Mouse (Mus musculus) neural tube, embryonic 14.5 days (tissue): ENCODE data around the gene Cdpf1. TPM values are rescaled to one million over a fixed set of nuclear protein-coding genes. Genes with fewer than 3 reads are reported as not detected.
A peak's percentile ranks its signal among the peaks of the same experiment; 100 is the strongest.

Source experiments
- ATAC-seq: fragments of 200-750 bp; cut with Nextera tagmentation; 2 replicates; pipeline ENCODE4 v1.8.0; 2017; ENCODE audit warnings: low read depth, mild to moderate bottlenecking, moderate TSS enrichment, moderate library complexity
- H3K27ac ChIP-seq: fragments of 300-500 bp; sonication (generic); 2 replicates; pipeline ENCODE4 v1.5.1; 2014; ENCODE audit warnings: low read depth, mild to moderate bottlenecking, control low read depth, low read length, moderate library complexity, mixed read lengths
- H3K27me3 ChIP-seq: fragments of 300-500 bp; sonication (generic); 2 replicates; pipeline ENCODE4 v1.6.1; 2014; ENCODE audit warnings: low read length; ENCODE audit not compliant: control insufficient read depth, insufficient read depth
- H3K36me3 ChIP-seq: fragments of 300-500 bp; sonication (generic); 2 replicates; pipeline ENCODE4 v1.6.1; 2014; ENCODE audit warnings: low read length, mixed read lengths; ENCODE audit not compliant: control insufficient read depth, insufficient read depth
- H3K4me1 ChIP-seq: fragments of 300-500 bp; sonication (generic); 2 replicates; pipeline ENCODE4 v1.6.1; 2014; ENCODE audit warnings: low read length; ENCODE audit not compliant: control insufficient read depth, insufficient read depth
- H3K4me2 ChIP-seq: fragments of 300-500 bp; sonication (generic); 2 replicates; pipeline ENCODE4 v1.6.1; 2014; ENCODE audit warnings: mild to moderate bottlenecking, low read depth, low read length, control low read depth
- H3K4me3 ChIP-seq: fragments of 300-500 bp; sonication (generic); 2 replicates; pipeline ENCODE4 v1.5.1; 2014; ENCODE audit warnings: low read depth, low read length, control low read depth, mixed read lengths
- H3K9ac ChIP-seq: fragments of 300-500 bp; sonication (generic); replicated peaks from 2 replicates; pipeline ENCODE4 v1.6.1; 2014; ENCODE audit warnings: low read depth, mild to moderate bottlenecking, control low read depth, low read length, mixed read lengths
- H3K9me3 ChIP-seq: fragments of 300-500 bp; sonication (generic); 2 replicates; pipeline ENCODE4 v1.6.1; 2016; ENCODE audit warnings: low read length; ENCODE audit not compliant: control insufficient read depth
- WGBS: fragments of 180-500 bp; shearing (Covaris S2); extraction: QIAGEN DNeasy Blood & Tissue Kit; methylation state at CpG from one replicate; pipeline ENCODE4 v1.1.7; 2014; 5-methylcytosine and 5-hydroxymethylcytosine counted together
- polyA plus RNA-seq: library from polyadenylated mRNA; unstranded; fragments of >200 nt; fragmentation: Nextera tagmentation; extraction: Ambion mirVana; gene quantifications from 2 replicates; pipeline ENCODE4 v1.2.1, GENCODE M21; 2014

Cdpf1 gene
- polyA plus RNA-seq = 15.4 and 19.2 TPM in 2 replicates

GRCm38 (mm10) chr15:85811535-85812277 lies at the start of gene Cdpf1:
Gene Cdpf1, minus strand, starts transcription at chr15:85811697.
- peak within 1 kb of the TSS; percentile 77 for H3K9ac ChIP-seq
- H3K4me2 ChIP-seq = peak within 1 kb of the TSS; percentile 59
- H3K4me1 ChIP-seq = peaks cover 4% of the 10 kb centered on the region; the same call in 1 of the 2 replicates
- peak; percentile 95 for ATAC-seq
- H3K27me3 ChIP-seq = no peaks in the 10 kb centered on the region
- H3K36me3 ChIP-seq = no peaks in the 10 kb centered on the region
- H3K4me3 ChIP-seq = peak within 1 kb of the TSS; percentile 68
- 5% methylated on average over 35 of the region's 36 CpGs for WGBS
- no peaks in the 10 kb centered on the region for H3K9me3 ChIP-seq
- peak within 1 kb of the TSS; percentile 88 for H3K27ac ChIP-seq

GRCm38 (mm10) chr15:85859490-85860031 lies 48.1 kb upstream of the Cdpf1 start, which contains the start of gene Gtse1:
Gene Gtse1, plus strand, starts transcription at chr15:85859745.
- Histone ChIP-seq H3K4me1 (peaks cover 5% of the 10 kb centered on the region; the same call in 1 of the 2 replicates), H3K36me3 (no peaks in the 10 kb centered on the region), H3K9ac (peak within 1 kb of the TSS; percentile 81), H3K27ac (peak within 1 kb of the TSS; percentile 84), H3K27me3 (no peaks in the 10 kb centered on the region), H3K9me3 (no peaks in the 10 kb centered on the region), H3K4me3 (peak within 1 kb of the TSS; percentile 58), H3K4me2 (peak within 1 kb of the TSS; percentile 90)
- under 1% methylated on average over 42 of the region's 42 CpGs for WGBS
- peak; percentile 99 for ATAC-seq

GRCm38 (mm10) chr15:85858980-85859489 lies 47.5 kb upstream of the Cdpf1 start:
- WGBS = 7% methylated on average over 15 of the region's 15 CpGs

GRCm38 (mm10) chr15:85851656-85852392 lies 40.3 kb upstream of the Cdpf1 start:
- Histone ChIP-seq H3K4me3 (no peak overlapping the region), H3K27me3 (no peaks in the 10 kb centered on the region), H3K9me3 (no peaks in the 10 kb centered on the region), H3K9ac (no peak overlapping the region), H3K4me1 (no peaks in the 10 kb centered on the region), H3K27ac (no peak overlapping the region), H3K4me2 (no peak overlapping the region), H3K36me3 (no peaks in the 10 kb centered on the region)
- WGBS = 84% methylated on average over 12 of the region's 12 CpGs
- ATAC-seq = no peak

More at GRCm38 (mm10) chr15:85858980-85859489, 47.5 kb upstream of the Cdpf1 start:
- Histone ChIP-seq H3K27ac (peak overlapping the region; percentile 84), H3K4me2 (peak overlapping the region; percentile 90), H3K9me3 (no peaks in the 10 kb centered on the region), H3K4me3 (peak overlapping the region; percentile 58), H3K9ac (peak overlapping the region; percentile 81), H3K27me3 (no peaks in the 10 kb centered on the region), H3K4me1 (peaks cover 5% of the 10 kb centered on the region; the same call in 1 of the 2 replicates), H3K36me3 (no peaks in the 10 kb centered on the region)
- ATAC-seq = peak; percentile 44; the same call in 1 of the 2 replicates

- no peak for ATAC-seq
- Histone ChIP-seq H3K4me3 (no peak overlapping the region), H3K4me1 (no peaks in the 10 kb centered on the region), H3K27ac (no peak overlapping the region), H3K9ac (no peak overlapping the region), H3K9me3 (no peaks in the 10 kb centered on the region), H3K4me2 (no peak overlapping the region), H3K36me3 (no peaks in the 10 kb centered on the region), H3K27me3 (no peaks in the 10 kb centered on the region)
Observed at GRCm38 (mm10) chr15:85845071-85845470, 33.6 kb upstream of the Cdpf1 start.

GRCm38 (mm10) chr15:85841796-85842360 lies 30.4 kb upstream of the Cdpf1 start:
- Histone ChIP-seq H3K4me1 (no peaks in the 10 kb centered on the region), H3K9me3 (no peaks in the 10 kb centered on the region), H3K9ac (no peak overlapping the region), H3K27me3 (no peaks in the 10 kb centered on the region), H3K36me3 (no peaks in the 10 kb centered on the region), H3K27ac (no peak overlapping the region), H3K4me2 (no peak overlapping the region), H3K4me3 (no peak overlapping the region)
- no peak for ATAC-seq
- WGBS = 85% methylated on average over 5 of the region's 5 CpGs

- Histone ChIP-seq H3K9ac (no peak overlapping the region), H3K27ac (no peak overlapping the region), H3K4me2 (no peak overlapping the region), H3K4me1 (no peaks in the 10 kb centered on the region), H3K4me3 (no peak overlapping the region), H3K36me3 (no peaks in the 10 kb centered on the region), H3K27me3 (no peaks in the 10 kb centered on the region), H3K9me3 (no peaks in the 10 kb centered on the region)
- 36% methylated on average over 6 of the region's 6 CpGs for WGBS
- no peak for ATAC-seq
Observed at GRCm38 (mm10) chr15:85840983-85841382, 29.5 kb upstream of the Cdpf1 start.

GRCm38 (mm10) chr15:85836887-85837286 lies 25.4 kb upstream of the Cdpf1 start:
- no peak overlapping the region for H3K4me3 ChIP-seq
- H3K36me3 ChIP-seq = no peaks in the 10 kb centered on the region
- H3K9ac ChIP-seq = no peak overlapping the region
- peaks cover 6% of the 10 kb centered on the region for H3K4me1 ChIP-seq
- no peaks in the 10 kb centered on the region for H3K27me3 ChIP-seq
- H3K27ac ChIP-seq = no peak overlapping the region
- no peak overlapping the region for H3K4me2 ChIP-seq
- H3K9me3 ChIP-seq = no peaks in the 10 kb centered on the region
- ATAC-seq = no peak
- WGBS = 98% methylated on average over 5 of the region's 5 CpGs
